Mouse (Mus musculus) E14TG2a.4 (cell line): ENCODE data around the gene Tmem94.

Experiments
- H3K27me3 ChIP-seq: 2 replicates; pipeline ENCODE4 v1.6.1; 2014; ENCODE audit warnings: low read length, control low read depth; ENCODE audit not compliant: insufficient read depth
- H3K36me3 ChIP-seq: 2 replicates; pipeline ENCODE4 v1.6.1; 2014; ENCODE audit warnings: low read length, control low read depth; ENCODE audit not compliant: insufficient read depth
- H3K4me1 ChIP-seq: replicated peaks from 2 replicates; pipeline ENCODE4 v1.6.1; 2014; ENCODE audit warnings: low read depth, low read length, control low read depth
- H3K4me3 ChIP-seq: replicated peaks from 2 replicates; pipeline ENCODE4 v1.5.1; 2014; ENCODE audit warnings: mild to moderate bottlenecking, low read length
- H3K9me3 ChIP-seq: 2 replicates; pipeline ENCODE4 v1.6.1; 2014; ENCODE audit warnings: low read length, control low read depth
- CTCF ChIP-seq: conservative IDR thresholded peaks from 2 replicates; pipeline ENCODE4 v1.5.1; 2014; ENCODE audit warnings: low read length
- NANOG ChIP-seq: IDR thresholded peaks from 2 replicates; pipeline ENCODE4 v1.6.1; 2014; ENCODE audit warnings: borderline replicate concordance, low read length, mixed read lengths
- POU5F1 ChIP-seq: IDR thresholded peaks from 2 replicates; pipeline ENCODE4 v1.6.1; 2014; ENCODE audit warnings: low read length, borderline replicate concordance

The Tmem94 gene

GRCm38 (mm10) chr11:115797665-115798064 is 32.4 kb downstream of the Tmem94 start:
- TF ChIP-seq POU5F1 (no peak), NANOG (no peak), CTCF (no peak)
- peaks cover 88% of the 10 kb centered on the region for H3K36me3 ChIP-seq
- no peaks in the 10 kb centered on the region for H3K27me3 ChIP-seq
- H3K9me3 ChIP-seq = no peaks in the 10 kb centered on the region
- no peak overlapping the region for H3K4me3 ChIP-seq
- H3K4me1 ChIP-seq = peaks cover 71% of the 10 kb centered on the region

DNA sequence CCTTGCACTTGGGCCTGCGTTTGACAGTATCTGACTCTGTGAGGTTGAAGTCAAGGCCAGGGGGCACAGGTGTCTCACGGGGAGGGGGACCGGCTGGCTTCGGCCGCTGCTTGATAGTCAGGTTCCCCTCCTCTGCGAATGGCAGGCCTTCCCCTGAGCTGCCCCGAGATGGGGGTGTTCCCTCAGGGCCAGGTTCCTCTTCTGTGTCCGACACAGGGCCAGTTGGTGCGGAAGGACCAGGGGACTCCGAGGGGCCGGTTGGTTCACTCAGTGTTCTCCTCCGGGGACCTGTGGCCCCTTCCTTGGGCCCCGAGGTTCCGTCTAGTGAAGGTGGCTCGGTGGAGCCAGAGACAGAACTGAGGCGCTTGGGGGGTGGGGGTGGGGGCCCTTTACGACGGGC is 35.7 kb downstream of the Tmem94 start:
- no peak overlapping the region for H3K4me3 ChIP-seq
- TF ChIP-seq NANOG (no peak), CTCF (no peak), POU5F1 (no peak)

DNA sequence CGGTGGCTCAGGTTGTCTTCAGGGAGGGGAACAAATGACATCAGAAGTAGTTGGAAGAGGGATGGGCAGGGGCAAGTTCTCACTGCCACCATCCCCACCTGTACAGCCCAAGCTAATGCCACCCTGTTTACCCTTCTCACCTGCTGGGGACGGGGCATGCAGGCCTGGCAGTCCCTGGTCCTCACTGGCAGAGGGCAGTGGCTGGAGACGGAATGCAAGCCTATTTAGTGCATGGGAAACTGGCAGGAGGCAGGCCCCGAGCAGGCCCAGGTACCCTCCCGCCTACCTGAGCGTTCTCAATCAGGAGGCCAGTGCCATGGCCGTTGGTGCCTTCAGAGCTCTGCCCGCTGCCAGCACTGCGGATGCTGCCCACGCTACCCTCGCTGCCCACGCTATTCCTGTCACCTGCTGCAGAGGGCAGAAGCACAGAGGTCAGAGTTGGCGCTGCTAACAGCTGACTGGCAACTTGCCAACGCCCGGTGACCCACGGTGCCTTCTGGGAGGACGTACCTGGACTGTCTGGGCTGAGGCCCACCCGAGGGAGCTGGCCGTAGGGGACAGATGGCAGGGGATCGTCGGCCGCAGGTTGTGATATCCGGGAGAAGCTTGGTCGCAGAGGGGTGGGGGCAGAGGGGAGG is 38.0 kb downstream of the Tmem94 start:
- TF ChIP-seq CTCF = no peak
- no peak for TF ChIP-seq POU5F1
- no peak for TF ChIP-seq NANOG
- H3K9me3 ChIP-seq = no peaks in the 10 kb centered on the region
- H3K36me3 ChIP-seq = peaks cover 66% of the 10 kb centered on the region
- H3K27me3 ChIP-seq = no peaks in the 10 kb centered on the region
- peaks cover 61% of the 10 kb centered on the region for H3K4me1 ChIP-seq
- no peak overlapping the region for H3K4me3 ChIP-seq

More for the DNA sequence above, 35.7 kb downstream of the Tmem94 start:
- peaks cover 83% of the 10 kb centered on the region for H3K36me3 ChIP-seq
- H3K9me3 ChIP-seq = no peaks in the 10 kb centered on the region
- no peaks in the 10 kb centered on the region for H3K27me3 ChIP-seq
- H3K4me1 ChIP-seq = peaks cover 53% of the 10 kb centered on the region

DNA sequence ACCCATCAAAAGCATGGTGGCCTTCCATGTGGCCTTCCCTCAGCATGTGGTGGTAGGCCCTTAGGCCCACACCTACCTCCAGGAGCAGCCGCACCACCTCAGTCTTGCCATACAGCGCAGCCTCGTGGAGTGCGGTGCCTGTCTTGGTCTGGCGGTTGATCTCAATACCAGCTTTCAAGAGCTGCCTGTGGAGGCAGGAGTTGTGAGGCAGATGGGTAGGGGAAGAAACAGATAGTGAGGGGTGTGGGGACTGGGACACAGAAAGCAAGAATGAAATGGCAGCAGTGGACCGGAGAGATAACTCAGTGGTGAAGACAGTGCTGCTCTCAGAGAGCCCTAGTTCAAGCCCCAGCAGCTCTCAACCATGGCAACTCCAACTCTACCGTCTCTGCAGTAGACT is 39.8 kb downstream of the Tmem94 start:
- TF ChIP-seq POU5F1 (no peak), CTCF (no peak), NANOG (no peak)
- Histone ChIP-seq H3K4me1 (peaks cover 73% of the 10 kb centered on the region), H3K27me3 (no peaks in the 10 kb centered on the region), H3K4me3 (no peak overlapping the region), H3K36me3 (peaks cover 48% of the 10 kb centered on the region), H3K9me3 (no peaks in the 10 kb centered on the region)

GRCm38 (mm10) chr11:115806154-115806553 is 40.9 kb downstream of the Tmem94 start:
- H3K4me1 ChIP-seq = peaks cover 73% of the 10 kb centered on the region
- H3K9me3 ChIP-seq = no peaks in the 10 kb centered on the region
- peaks cover 3% of the 10 kb centered on the region; the same call in 1 of the 2 replicates for H3K27me3 ChIP-seq
- TF ChIP-seq NANOG = no peak
- no peak for TF ChIP-seq POU5F1
- no peak for TF ChIP-seq CTCF
- H3K4me3 ChIP-seq = no peak overlapping the region
- peaks cover 55% of the 10 kb centered on the region for H3K36me3 ChIP-seq

DNA sequence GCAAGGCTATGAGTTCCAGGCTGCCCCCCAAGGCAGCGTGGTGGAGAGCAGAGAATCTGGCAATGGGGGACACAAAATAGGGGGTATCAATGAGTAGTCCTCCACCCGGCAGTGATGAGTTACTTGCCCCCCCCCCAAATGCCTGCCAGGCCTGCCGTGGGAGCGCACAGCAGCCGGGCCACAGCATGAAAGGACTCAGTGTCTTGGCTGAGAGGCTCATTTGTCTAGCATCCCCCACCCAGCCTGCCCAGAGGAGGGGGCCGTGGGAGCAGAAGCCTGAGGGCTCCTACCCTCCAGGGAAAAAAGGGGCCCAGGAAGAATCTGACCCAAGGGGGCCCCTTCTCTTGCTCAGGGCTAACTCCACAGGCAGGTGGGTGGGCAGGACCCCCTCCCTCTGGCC is 42.1 kb downstream of the Tmem94 start:
- Histone ChIP-seq H3K36me3 (peaks cover 55% of the 10 kb centered on the region), H3K9me3 (no peaks in the 10 kb centered on the region), H3K27me3 (peaks cover 15% of the 10 kb centered on the region), H3K4me1 (peaks cover 73% of the 10 kb centered on the region), H3K4me3 (no peak overlapping the region)
- TF ChIP-seq NANOG (no peak), CTCF (no peak)

- no peaks in the 10 kb centered on the region for H3K9me3 ChIP-seq
- H3K27me3 ChIP-seq = peaks cover 20% of the 10 kb centered on the region
- H3K4me1 ChIP-seq = peaks cover 75% of the 10 kb centered on the region
- peak overlapping the region; percentile 26; the same call in 1 of the 2 replicates for H3K4me3 ChIP-seq
- TF ChIP-seq POU5F1 (no peak), CTCF (no peak), NANOG (no peak)
- H3K36me3 ChIP-seq = peaks cover 49% of the 10 kb centered on the region
Observed at GRCm38 (mm10) chr11:115807971-115808370, 42.7 kb downstream of the Tmem94 start.

GRCm38 (mm10) chr11:115808696-115809310 is 43.6 kb downstream of the Tmem94 start:
- peaks cover 40% of the 10 kb centered on the region for H3K36me3 ChIP-seq
- TF ChIP-seq NANOG (no peak), CTCF (no peak), POU5F1 (no peak)
- peaks cover 71% of the 10 kb centered on the region for H3K4me1 ChIP-seq
- no peaks in the 10 kb centered on the region for H3K9me3 ChIP-seq
- peaks cover 20% of the 10 kb centered on the region for H3K27me3 ChIP-seq
- peak overlapping the region; percentile 43; the same call in 1 of the 2 replicates for H3K4me3 ChIP-seq

DNA sequence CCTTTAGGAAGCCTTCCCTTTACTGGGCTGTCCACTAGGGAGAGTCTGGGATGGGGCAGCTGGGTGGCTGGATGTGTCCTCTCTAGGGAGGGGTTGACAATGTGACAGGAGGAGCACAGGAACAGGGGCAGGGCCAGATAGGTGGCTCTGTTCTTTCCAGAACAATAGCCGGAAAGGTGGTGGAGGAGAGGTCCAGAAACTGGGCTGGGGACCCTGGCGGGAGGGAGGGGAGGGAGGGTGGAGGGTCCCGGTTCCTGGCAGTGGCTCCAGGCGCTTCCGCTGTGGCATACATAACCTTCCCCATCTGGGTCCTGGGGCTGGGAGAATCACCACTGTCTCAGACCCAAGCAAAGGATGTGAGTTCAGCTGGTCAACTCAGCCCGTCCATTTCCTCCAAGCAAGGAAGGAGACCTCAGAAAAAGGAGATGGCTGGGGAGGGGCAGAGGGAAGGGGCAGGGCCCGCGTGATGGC is 44.1 kb downstream of the Tmem94 start:
- H3K4me3 ChIP-seq = peak overlapping the region; percentile 43; the same call in 1 of the 2 replicates
- H3K36me3 ChIP-seq = peaks cover 35% of the 10 kb centered on the region
- TF ChIP-seq NANOG = no peak
- no peak for TF ChIP-seq POU5F1
- TF ChIP-seq CTCF = no peak

More for the DNA sequence above, 44.1 kb downstream of the Tmem94 start:
- no peaks in the 10 kb centered on the region for H3K9me3 ChIP-seq
- peaks cover 74% of the 10 kb centered on the region for H3K4me1 ChIP-seq
- peaks cover 20% of the 10 kb centered on the region for H3K27me3 ChIP-seq
